Mouse (Mus musculus): ENCODE results near the gene Tktl1.

GRCm38 (mm10) chrX:74254153-74254887, 77.3 kb downstream of the Tktl1 start, which contains the start of gene Emd:
- TF ChIP-seq CTCF (IDR thresholded peaks at IDR 0.05; ENCODE audit: low read depth) (no peak), EP300 (optimal IDR thresholded peaks at IDR 0.05) (no peak)
